Mouse (Mus musculus) liver, adult 2 months (tissue): Measurements from ENCODE around the gene Pnrc2. TPM values are rescaled to one million over a fixed set of nuclear protein-coding genes. Genes with fewer than 3 reads are reported as not detected.

Experiments used
- DNase-seq: peaks from one replicate; pipeline ENCODE4 v3.0.0-alpha.2; 2011; ENCODE audit warnings: low read depth, low spot score; ENCODE audit errors: extremely low read depth
- H3K27ac ChIP-seq: fragments of 200-500 bp; replicated peaks from 2 replicates; pipeline ENCODE4 v1.5.1; 2012; ENCODE audit warnings: low read depth, mild to moderate bottlenecking, control low read depth, inconsistent platforms, low read length; ENCODE audit not compliant: insufficient read depth
- H3K27me3 ChIP-seq: fragments of 200-500 bp; 2 replicates; pipeline ENCODE4 v1.6.1; 2012; ENCODE audit warnings: mild to moderate bottlenecking, moderate library complexity, low read length, inconsistent platforms; ENCODE audit not compliant: control insufficient read depth, insufficient read depth
- H3K36me3 ChIP-seq: fragments of 200-500 bp; 2 replicates; pipeline ENCODE4 v1.6.1; 2012; ENCODE audit warnings: low read length, inconsistent platforms; ENCODE audit not compliant: control insufficient read depth, insufficient read depth
- H3K4me1 ChIP-seq: fragments of 200-500 bp; 2 replicates; pipeline ENCODE4 v1.6.1; 2011; ENCODE audit warnings: low read length; ENCODE audit not compliant: control insufficient read depth, insufficient read depth
- H3K4me3 ChIP-seq: fragments of 200-500 bp; 2 replicates; pipeline ENCODE4 v1.5.1; 2011; ENCODE audit warnings: low read depth, mild to moderate bottlenecking, control low read depth, low read length, moderate library complexity; ENCODE audit not compliant: insufficient read depth
- H3K79me2 ChIP-seq: fragments of 200-500 bp; 2 replicates; pipeline ENCODE4 v1.6.1; 2012; ENCODE audit warnings: inconsistent platforms, mild to moderate bottlenecking, low read length, moderate library complexity; ENCODE audit not compliant: control insufficient read depth, insufficient read depth
- H3K9ac ChIP-seq: fragments of 200-500 bp; 2 replicates; pipeline ENCODE4 v1.6.1; 2012; ENCODE audit warnings: low read depth, mild to moderate bottlenecking, control low read depth, inconsistent platforms, low read length
- CTCF ChIP-seq: fragments of 200-500 bp; IDR thresholded peaks from 2 replicates; pipeline ENCODE4 v1.5.1; 2011; ENCODE audit warnings: low read depth, low read length, control low read depth
- POLR2A ChIP-seq: fragments of 200-500 bp; IDR thresholded peaks from 2 replicates; pipeline ENCODE4 v1.6.1; 2011; ENCODE audit warnings: low read length, control low read depth; ENCODE audit not compliant: insufficient read depth; ENCODE audit errors: extremely low read depth
- WGBS: fragments of 180-500 bp; shearing (Covaris S2); methylation state at CpG from one replicate; pipeline ENCODE4 v1.1.7; 2018; 5-methylcytosine and 5-hydroxymethylcytosine counted together
- polyA plus RNA-seq: library from polyadenylated mRNA; depleted of rRNA; stranded (reverse); fragments of >200 nt; gene quantifications from 2 replicates; pipeline ENCODE4 v1.2.3, GENCODE M21; 2012
- total RNA-seq: library from RNA; depleted of rRNA; stranded (reverse); fragments of >200 nt; gene quantifications from 2 replicates; pipeline ENCODE4 v1.2.3, GENCODE M21; 2014

Pnrc2 gene
- total and polyA plus RNA-seq, 2 experiments = 6.7 to 56.5 TPM

DNA sequence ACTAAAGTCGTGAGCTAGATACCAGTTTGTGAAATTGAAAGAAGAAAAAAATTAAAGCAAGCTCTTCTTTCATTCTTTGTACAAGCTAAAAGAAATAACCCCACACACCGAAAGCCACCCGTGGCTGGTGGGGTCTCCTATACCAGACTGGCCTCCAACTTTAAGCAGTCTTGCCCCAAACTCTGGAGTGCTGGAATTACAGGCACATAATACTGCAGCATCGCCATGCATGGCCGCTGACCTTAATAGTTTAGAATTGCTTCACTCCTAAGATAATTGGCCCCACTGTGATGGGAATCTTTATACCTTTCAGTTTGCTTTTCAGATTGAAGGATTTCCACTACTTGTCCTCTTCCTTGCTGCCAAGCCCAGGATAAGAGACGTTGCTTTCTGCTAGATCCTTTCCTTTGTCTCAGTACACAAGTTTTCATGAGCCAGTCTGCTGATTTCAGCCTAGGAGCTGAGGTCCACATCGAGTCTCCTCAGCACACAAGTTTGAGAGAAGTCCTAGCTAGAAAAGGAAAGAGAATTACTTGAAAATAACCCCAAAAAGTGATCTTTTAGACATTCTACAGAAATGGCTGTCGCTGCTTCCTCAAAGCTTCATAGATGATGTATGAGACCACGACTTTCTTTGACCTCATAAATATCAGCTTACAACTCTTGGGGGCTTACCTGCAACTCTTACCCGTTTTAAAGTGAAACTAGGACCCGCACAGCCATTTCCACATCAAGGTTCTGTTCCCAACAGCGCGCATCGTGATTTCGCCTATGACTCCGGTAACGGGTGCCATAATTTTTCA lies 860 bp downstream of the Pnrc2 start:
- WGBS = 6% methylated on average over 17 of the region's 17 CpGs
- H3K36me3 ChIP-seq = peaks cover 24% of the 10 kb centered on the region
- H3K27me3 ChIP-seq = no peaks in the 10 kb centered on the region
- H3K9ac ChIP-seq = peak overlapping the region; percentile 95
- peaks cover 32% of the 10 kb centered on the region for H3K4me1 ChIP-seq
- peak; percentile 47 for DNase-seq
- peak overlapping the region; percentile 92 for H3K27ac ChIP-seq
- peaks cover 4% of the 10 kb centered on the region; the same call in 1 of the 2 replicates for H3K79me2 ChIP-seq
- TF ChIP-seq POLR2A = no peak
- no peak for TF ChIP-seq CTCF
- peak overlapping the region; percentile 78 for H3K4me3 ChIP-seq

DNA sequence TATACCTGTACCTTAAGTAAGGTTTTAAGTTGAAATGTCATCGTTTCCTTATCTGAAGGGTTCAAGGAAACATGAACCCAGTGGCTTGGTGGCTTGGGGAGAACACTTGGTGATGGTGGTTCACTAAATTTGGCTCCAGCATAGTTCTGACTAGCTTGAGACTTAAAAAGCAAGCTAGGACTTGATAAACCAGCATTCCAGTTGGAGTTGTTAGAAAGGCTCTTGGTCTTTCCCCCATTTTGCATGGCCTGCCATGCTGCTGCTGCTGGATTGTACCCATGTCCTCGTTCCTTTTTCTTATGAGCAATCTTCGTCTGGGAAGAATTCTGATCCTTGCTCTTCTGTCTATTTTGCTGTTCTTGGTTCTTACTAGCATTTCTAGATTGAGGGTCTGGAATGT lies 1.6 kb downstream of the Pnrc2 start:
- whole genome bisulfite sequencing = 52% methylated on average over 3 of the region's 3 CpGs
- H3K79me2 ChIP-seq = peaks cover 4% of the 10 kb centered on the region; the same call in 1 of the 2 replicates
- H3K4me1 ChIP-seq = peaks cover 30% of the 10 kb centered on the region
- no peak overlapping the region for H3K27ac ChIP-seq
- TF ChIP-seq POLR2A (no peak), CTCF (no peak)
- no peaks in the 10 kb centered on the region for H3K27me3 ChIP-seq
- H3K4me3 ChIP-seq = 0 out of 2 replicates have a peak overlapping the region, but pooled peaks have one; percentile 17
- no peak overlapping the region for H3K9ac ChIP-seq
- no peak for DNase-seq
- peaks cover 24% of the 10 kb centered on the region for H3K36me3 ChIP-seq

DNA sequence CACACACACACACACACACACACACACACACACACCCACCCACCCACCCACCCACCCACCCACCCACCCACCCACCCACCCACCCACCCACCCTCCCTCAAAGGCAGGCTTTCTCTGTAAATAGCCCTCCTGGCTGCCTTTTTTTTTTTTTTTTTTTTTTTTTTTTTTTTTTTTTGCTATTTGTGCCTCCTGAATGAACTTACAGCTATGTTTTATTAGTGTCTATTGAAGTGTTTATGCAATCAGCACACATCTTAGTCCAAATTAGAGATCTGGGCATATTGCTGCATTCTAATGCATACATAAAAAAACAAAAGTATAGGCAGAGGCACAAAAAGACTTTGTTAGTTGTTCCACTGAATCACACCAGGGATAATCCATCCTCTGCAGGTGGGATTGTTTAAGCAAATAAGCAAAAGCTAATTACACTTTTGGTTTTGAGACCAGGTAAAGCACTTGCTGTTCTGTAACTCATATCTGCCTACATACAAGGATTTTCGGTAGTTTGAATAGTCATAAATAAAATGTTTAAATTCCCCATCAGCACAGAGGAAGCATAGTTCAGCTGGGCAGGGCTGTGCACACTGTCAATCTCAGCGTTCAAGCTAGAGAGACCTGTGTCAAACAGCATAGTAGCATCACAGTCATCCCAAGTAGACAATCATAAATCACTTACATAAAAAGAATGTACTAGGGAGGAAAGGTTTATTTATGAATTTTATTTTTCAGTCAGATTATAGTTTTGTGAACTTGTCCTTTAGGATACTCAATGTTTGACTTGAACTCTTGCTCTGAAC lies 3.2 kb downstream of the Pnrc2 start:
- Histone ChIP-seq H3K36me3 (peaks cover 27% of the 10 kb centered on the region), H3K27me3 (no peaks in the 10 kb centered on the region), H3K79me2 (peaks cover 4% of the 10 kb centered on the region; the same call in 1 of the 2 replicates), H3K9ac (no peak overlapping the region), H3K27ac (no peak overlapping the region), H3K4me1 (peaks cover 23% of the 10 kb centered on the region), H3K4me3 (no peak overlapping the region)
- TF ChIP-seq POLR2A = no peak
- TF ChIP-seq CTCF = no peak
- WGBS = 28% methylated on average over 2 of the region's 2 CpGs
- DNase-seq = no peak

DNA sequence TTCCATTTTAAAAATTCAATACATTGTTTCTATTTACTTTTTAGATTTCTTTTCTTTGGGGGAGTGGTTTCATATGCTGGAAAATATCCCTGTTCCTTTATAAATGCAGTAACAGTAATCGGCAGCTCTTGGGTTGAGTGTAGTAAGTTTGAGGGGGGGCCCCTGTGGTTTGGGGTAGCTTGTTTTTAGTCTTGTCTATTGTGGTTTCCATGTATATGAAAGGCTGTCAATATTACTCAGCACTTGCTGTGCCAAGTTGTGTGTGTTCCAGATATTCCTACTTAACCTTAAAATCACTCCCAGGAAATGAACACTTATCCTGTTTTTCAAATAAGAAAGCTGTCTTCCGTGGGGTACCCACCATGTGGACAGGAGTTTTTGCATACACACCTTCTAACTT lies 4.7 kb downstream of the Pnrc2 start:
- Histone ChIP-seq H3K79me2 (peaks cover 4% of the 10 kb centered on the region; the same call in 1 of the 2 replicates), H3K4me1 (peaks cover 14% of the 10 kb centered on the region), H3K4me3 (no peak overlapping the region), H3K9ac (no peak overlapping the region), H3K27ac (no peak overlapping the region; the same call in 1 of the 2 replicates), H3K36me3 (peaks cover 29% of the 10 kb centered on the region), H3K27me3 (no peaks in the 10 kb centered on the region)
- WGBS = 58% methylated on average over 2 of the region's 2 CpGs
- DNase-seq = no peak
- TF ChIP-seq CTCF (no peak), POLR2A (no peak)

DNA sequence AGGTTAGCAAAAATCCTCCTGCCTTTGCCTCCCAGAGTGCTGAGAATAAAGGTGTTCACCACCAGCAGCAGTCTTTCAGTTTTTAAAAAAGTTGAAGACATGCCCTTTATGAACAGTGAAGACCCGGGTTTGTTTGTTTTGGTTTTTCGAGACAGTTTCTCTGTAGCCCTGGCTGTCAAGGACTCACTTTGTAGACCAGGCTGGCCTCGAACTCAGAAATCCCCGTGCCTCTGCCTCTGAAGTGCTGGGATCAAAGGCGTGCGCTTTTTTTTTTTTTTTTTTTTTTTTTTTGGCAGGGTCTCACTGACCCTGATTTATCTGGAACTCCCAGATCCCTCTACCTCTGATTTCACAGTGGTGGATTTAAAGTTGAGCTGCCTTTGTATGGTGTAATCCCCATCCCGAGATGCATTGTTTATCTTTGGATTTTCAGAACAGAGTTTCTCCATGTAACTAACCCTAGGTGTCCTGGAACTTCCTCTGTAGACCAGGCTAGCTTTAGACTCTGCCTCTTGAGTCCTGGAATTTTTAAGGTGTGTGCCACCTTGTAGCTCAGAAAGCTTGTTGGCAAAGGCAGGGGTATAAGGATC lies 16.0 kb downstream of the Pnrc2 start:
- TF ChIP-seq POLR2A (no peak), CTCF (no peak)
- Histone ChIP-seq H3K4me3 (no peak overlapping the region), H3K27ac (no peak overlapping the region), H3K4me1 (peaks cover 6% of the 10 kb centered on the region), H3K36me3 (peaks cover 5% of the 10 kb centered on the region), H3K9ac (no peak overlapping the region), H3K79me2 (peaks cover 12% of the 10 kb centered on the region; the same call in 1 of the 2 replicates), H3K27me3 (no peaks in the 10 kb centered on the region)
- WGBS = 5% methylated on average over 7 of the region's 7 CpGs
- no peak for DNase-seq
